Mouse (Mus musculus): ENCODE measurements around the gene Patz1.

Gene Patz1

GRCm38 (mm10) chr11:3292062-3292421, 3.4 kb downstream of the Patz1 start:
- no peak for DNase-seq (ENCODE audit: low spot score)

GRCm38 (mm10) chr11:3292711-3293249, 4.1 kb downstream of the Patz1 start:
- DNase-seq (ENCODE audit: low spot score): no peak

DNA sequence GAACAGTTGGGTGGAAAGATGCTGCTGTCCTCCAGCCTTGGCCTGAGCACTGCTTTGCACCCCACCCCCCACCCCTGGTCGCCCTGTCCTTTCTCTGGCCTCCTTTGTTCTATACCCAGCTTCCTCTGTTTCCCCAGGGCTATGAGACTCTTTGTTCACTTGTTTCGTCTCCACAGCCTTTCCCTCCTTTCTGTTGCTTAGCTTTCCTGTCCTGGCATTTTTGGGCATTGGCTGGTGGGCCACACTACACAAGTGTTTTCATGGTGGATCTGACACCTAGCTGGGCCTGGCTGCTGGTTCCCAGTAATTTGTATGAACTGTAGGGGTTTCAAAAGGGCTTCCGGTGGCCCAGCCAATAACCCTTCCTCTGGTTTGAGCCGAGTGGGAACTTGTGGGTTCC, 4.7 kb downstream of the Patz1 start:
- no peak for DNase-seq (ENCODE audit: low spot score)

DNA sequence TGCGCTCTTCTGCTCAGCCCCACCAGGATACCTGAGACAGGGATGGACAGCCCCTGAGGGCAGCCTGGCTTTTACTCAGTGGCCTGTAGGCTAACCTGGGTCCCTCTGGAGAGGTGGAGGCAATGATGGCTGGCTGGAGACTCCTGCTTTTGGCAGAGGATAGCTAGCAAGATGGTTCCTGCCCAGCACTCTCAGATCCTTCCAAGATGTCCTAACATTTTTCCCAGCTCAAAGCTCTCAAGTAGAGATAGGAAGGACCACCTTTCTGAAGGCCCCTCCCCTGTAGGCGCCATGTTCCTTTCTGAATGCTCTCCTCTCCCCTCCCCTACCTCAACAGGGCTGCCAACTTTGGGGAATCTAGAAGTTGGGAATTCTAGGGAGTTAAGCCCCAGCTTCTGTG, 6.0 kb downstream of the Patz1 start:
- DNase-seq (ENCODE audit: low spot score): no peak

DNA sequence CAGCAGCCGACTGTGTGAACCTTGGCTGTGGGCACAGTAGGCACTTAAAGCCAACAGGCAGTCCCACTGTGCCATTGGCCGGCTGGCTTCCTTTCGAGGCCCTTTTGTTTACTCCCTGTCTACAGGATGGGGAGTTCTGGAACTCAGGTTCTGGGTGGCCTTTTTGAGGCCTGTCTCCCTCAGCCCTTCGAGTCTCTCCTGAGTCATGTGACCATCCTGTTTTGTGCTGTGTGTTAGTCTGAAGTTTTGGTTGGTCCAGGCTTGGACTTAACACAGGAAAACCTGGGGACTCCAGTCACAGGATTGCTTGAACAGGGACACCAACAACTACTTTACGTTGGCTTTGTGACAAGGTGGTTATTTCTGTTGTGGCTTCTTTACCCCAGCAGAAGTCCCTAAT, 7.4 kb downstream of the Patz1 start:
- no peak for DNase-seq (ENCODE audit: low spot score)

DNA sequence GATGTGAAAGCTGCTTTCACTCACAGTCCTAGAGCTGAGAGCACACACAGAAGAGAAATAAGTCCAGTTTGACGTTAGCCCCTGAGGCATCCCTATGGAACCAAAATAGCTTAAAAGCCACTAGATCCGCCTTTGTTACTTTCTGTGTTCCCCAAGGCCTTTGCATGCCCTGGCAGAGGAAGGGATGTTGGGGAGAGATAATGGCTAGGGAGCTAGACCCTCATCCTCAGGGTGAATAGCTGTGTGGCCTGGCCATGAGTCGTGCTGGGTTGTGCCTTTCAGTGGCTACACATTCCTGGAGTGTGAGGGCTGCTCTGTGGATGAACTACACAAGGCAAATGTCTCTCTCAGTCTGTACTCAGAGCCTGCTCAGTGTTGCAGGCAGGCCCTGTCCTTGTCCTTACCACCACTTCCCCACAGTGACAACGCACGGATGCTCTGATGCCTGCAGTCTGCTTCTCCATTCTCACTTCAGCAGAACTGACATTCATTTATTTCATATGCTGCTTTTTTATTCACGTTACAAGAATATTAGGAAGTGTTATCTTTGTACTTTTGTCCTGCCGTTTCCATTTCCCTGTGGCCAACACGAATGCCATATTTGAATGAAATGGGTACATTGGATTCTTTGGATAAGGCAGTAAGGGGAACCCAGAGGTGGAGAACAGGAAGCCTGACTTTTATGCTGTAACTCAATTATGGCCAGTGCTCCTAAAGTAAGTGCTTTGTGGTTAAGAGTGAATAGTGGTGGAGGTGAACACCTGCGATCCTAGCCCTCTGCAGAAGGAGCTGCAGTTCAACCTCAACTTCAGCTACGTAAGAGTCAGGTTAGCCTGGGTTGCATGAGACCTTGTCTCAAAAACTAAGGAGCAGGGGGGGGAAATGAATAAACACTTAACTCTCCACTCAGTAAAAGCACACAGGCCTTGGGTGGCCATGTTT, 9.5 kb downstream of the Patz1 start:
- DNase-seq (ENCODE audit: low spot score): no peak

DNA sequence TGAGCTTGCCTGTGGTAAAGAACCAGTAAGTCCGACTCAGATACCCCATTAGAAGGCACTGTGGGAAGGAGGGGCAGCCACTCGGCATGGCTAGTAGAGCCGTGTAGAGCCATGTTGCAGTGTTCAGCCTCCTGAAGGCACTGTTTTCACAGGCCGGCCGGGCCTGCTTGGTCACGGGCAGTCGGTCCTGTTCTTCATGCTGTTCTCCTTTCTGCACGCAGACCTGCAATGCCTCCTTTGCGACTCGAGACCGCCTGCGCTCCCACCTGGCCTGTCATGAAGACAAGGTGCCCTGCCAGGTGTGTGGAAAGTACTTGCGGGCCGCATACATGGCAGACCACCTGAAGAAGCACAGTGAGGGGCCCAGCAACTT, 10.1 kb downstream of the Patz1 start:
- DNase-seq (ENCODE audit: low spot score): no peak

GRCm38 (mm10) chr11:3301075-3301474, 12.4 kb downstream of the Patz1 start:
- no peak for DNase-seq (ENCODE audit: low spot score)

DNA sequence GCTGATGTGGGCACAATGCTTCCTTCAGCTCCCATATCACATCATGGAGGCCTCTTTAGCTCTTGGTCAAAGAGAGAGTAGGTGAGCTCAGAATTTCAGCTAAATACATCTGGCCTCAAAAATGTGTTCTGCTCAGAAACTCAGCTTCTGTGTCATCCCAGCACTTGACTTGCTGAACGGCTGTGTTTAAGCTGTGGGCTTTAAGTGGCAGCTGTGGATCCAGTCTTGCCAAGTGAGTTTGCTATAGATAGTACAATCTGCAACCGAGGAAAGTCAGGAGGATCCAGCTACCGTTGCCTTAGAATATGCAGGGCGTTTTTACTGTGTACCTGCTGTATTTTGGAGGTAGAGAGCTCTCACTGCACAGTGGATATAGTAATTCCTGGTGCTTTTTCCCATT, 13.7 kb downstream of the Patz1 start:
- DNase-seq (ENCODE audit: low spot score): no peak

DNA sequence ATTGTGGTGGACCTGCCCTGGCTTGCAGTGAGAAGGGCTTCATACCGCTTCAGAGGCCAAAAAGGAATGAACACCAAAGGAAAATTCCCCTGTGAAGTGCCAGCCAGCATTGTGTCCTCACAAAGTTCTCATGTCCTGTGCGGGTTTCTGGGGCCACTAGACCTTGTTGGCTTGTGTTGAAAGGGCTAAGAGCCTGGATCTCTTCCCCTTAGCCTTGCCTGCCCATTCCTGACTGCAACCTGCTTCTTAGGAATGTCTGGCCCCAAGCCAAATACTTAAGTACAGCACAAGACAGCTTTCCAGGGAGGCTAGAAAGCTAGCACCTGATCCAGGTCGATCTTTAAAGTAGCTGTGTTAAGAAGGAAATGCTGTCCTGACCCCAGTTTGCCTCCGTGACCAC, 14.1 kb downstream of the Patz1 start:
- DNase-seq (ENCODE audit: low spot score): no peak

- no peak for DNase-seq (ENCODE audit: low spot score)
These were observed 17.1 kb downstream of the Patz1 start for GRCm38 (mm10) chr11:3305821-3306220.

- no peak for DNase-seq (ENCODE audit: low spot score)
These were observed 19.2 kb downstream of the Patz1 start for GRCm38 (mm10) chr11:3307875-3308274.

DNA sequence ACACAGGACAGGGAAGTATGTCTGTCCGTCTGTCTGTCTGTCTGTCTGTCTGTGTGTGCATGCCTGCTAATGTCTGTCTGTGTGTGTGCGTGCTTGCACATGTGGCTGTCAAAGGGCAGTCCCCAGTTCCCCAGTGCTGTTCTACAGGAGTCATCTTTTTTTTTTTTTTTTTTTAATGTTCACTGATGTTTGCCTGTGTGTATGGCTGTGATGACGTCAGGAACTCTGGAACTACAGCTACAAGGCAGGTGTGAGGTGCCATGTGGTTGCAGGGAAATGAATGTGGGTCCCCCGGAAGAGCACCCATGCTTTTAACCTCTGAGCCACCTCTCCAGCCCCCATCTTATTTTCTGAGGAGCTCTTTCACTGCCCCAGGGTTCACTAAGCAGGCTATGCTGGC, 21.2 kb downstream of the Patz1 start:
- no peak for DNase-seq (ENCODE audit: low spot score)

- no peak for DNase-seq (ENCODE audit: low spot score)
These were observed 22.3 kb downstream of the Patz1 start for GRCm38 (mm10) chr11:3310789-3311585.

- DNase-seq (ENCODE audit: low spot score): no peak
These were observed 23.1 kb downstream of the Patz1 start for GRCm38 (mm10) chr11:3311586-3312347.

GRCm38 (mm10) chr11:3313294-3313693, 24.6 kb downstream of the Patz1 start:
- DNase-seq (ENCODE audit: low spot score): no peak

DNA sequence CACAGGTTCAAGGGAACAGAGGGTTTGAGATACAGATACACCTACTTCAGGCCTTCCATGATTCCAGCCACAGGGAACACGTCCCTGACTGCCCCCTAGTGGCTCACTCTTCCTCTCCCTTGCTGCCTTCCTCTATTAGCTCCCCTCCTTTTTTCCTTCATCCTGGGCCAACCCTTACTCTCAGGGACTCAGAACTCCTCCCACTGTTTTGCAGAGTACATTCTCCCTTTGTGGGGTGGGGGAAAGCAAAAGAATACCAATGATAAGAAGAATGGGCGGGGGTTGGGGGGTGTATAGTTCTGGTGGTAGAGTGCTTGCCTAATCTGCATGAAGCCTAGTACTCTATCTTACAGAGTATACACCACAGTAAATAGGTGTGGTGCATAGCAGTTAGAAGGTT, 25.5 kb downstream of the Patz1 start:
- no peak for DNase-seq (ENCODE audit: low spot score)

GRCm38 (mm10) chr11:3318286-3318685, 29.6 kb downstream of the Patz1 start:
- no peak for DNase-seq (ENCODE audit: low spot score)

- no peak for DNase-seq (ENCODE audit: low spot score)
These were observed 39.6 kb downstream of the Patz1 start for GRCm38 (mm10) chr11:3328271-3328670.

DNA sequence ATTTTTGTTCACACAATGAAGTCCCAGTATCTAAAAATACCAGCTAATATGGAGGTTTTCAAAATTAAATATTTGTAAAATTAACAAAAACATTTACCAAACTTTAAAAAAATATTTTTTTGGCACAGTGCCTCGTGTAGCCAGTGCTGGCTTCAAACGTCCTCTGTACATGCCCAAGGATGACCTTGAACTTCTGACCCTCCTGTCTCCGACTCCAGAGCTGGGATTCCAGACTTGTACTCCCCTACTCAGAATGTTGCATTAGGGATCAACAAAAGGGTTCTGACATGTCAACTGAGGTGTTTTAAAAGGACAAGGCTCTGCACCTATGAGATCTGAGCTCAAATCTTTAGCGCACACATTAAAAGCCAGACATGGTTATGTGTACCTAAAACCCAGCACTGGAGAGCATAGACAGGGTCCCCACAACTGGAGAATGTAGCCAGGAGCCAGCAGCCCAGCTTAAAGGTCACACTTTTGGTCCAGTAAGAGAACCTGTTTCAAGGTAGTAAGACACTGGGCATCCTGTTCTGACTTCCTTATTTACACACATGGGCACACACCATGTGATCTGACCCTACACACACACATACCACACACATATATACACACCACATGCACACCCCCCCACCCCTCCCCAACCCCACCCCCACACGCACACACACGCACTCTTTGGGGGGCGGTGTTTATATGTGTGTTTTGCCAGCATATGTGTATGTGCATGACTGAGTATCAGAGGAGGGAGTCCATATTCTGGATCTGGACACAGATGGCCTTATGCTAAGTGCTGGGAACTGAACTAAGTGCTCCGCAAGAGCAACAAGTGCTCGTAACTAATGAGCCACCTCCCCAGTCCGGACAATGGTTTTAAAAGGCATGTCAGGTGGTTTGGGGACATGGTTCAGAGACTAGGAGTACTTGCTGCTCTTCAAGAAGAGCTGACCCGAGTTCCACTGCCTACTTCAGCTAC, 40.4 kb downstream of the Patz1 start:
- DNase-seq (ENCODE audit: low spot score): peak; percentile 35

GRCm38 (mm10) chr11:3329891-3330451, 41.3 kb downstream of the Patz1 start, which contains the start of gene Pik3ip1:
TSS of gene Pik3ip1 (plus strand) at chr11:3330401.
- no peak for DNase-seq (ENCODE audit: low spot score)
